Mouse (Mus musculus) stomach, postnatal 0 days (tissue): ENCODE data around the gene Phlpp2.

Experiments
- CTCF ChIP-seq: IDR thresholded peaks from 2 replicates; pipeline ENCODE4 v1.5.1; 2016; ENCODE audit warnings: antibody characterized with exemption, low read depth, mild to moderate bottlenecking, moderate library complexity
- EP300 ChIP-seq: optimal IDR thresholded peaks from 2 replicates; pipeline ENCODE3; 2016; ENCODE audit warnings: antibody characterized with exemption

DNA sequence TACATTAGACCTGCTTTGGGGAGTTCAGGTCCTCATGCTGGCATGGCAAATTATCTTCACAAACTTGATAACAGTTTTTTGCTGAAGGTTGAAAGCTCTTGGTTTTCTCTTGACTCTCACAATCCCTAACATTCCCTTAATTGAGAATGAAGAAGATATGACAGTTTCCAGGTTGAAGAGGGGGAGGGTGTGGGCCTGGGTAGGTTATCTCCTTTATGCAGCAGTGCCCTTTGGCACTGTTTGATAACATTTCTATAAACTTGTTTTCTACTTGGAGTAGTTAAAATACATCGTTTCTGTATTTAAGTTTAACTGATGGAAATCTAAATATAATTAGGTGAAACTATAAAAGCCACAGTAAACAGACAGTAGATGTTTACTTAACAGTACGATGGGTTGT lies 3.5 kb upstream of the Phlpp2 start:
- TF ChIP-seq CTCF (no peak), EP300 (no peak)
